Mouse (Mus musculus) cortical plate, adult 2 months (tissue): ENCODE data around the gene Rrnad1. TPM values are rescaled to one million over a fixed set of nuclear protein-coding genes. Genes with fewer than 3 reads are reported as not detected.
A peak's percentile ranks its signal among the peaks of the same experiment; 100 is the strongest.

Source experiments
- H3K27ac ChIP-seq: fragments of 200-500 bp; 2 replicates; pipeline ENCODE4 v1.5.1; 2012; ENCODE audit warnings: low read length, control low read depth, inconsistent platforms; ENCODE audit not compliant: insufficient read depth
- H3K4me1 ChIP-seq: fragments of 200-500 bp; 2 replicates; pipeline ENCODE4 v1.6.1; 2011; ENCODE audit warnings: low read length; ENCODE audit not compliant: control insufficient read depth, insufficient read depth
- H3K4me3 ChIP-seq: fragments of 200-500 bp; 2 replicates; pipeline ENCODE4 v1.5.1; 2011; ENCODE audit warnings: mild to moderate bottlenecking, low read length, control low read depth; ENCODE audit not compliant: insufficient read depth
- CTCF ChIP-seq: fragments of 200-500 bp; IDR thresholded peaks from 2 replicates; pipeline ENCODE4 v1.5.1; 2011; ENCODE audit warnings: mild to moderate bottlenecking, control low read depth, low read length; ENCODE audit not compliant: insufficient read depth; ENCODE audit errors: extremely low read depth
- POLR2A ChIP-seq: fragments of 200-500 bp; IDR thresholded peaks from 2 replicates; pipeline ENCODE4 v1.6.1; 2011; ENCODE audit warnings: mild to moderate bottlenecking, low read length, control low read depth; ENCODE audit not compliant: insufficient read depth; ENCODE audit errors: extremely low read depth
- polyA plus RNA-seq: library from polyadenylated mRNA; depleted of rRNA; stranded (reverse); fragments of >200 nt; gene quantifications from 2 replicates; pipeline ENCODE4 v1.2.3, GENCODE M21; 2012; rRNA removed

Gene Rrnad1
- polyA plus RNA-seq, 1 experiment, result 45.0 TPM

DNA sequence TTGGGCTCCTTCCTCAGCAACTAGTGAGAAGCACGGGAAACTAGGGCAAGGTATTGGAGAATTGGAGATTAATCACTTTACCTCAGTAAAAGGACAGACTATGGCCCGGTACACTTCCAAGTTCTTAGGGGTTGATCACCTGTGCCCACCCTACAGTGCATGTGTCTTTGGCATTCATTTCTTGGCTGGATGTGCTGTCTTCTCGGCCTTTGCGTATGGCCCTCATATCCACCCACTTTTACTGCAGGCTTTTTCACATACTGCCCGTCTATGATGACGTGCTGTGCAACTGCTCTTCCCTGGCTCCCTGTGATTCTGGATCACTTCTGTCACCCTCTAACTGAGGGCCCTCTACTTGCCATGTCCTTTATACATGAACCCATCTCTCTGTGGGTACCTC lies 44.1 kb downstream of the Rrnad1 start:
- Histone ChIP-seq H3K4me1 (peaks cover 7% of the 10 kb centered on the region; the same call in 1 of the 2 replicates), H3K27ac (no peak overlapping the region), H3K4me3 (peak overlapping the region; percentile 33; the same call in 1 of the 2 replicates)
- TF ChIP-seq POLR2A (no peak), CTCF (no peak)

DNA sequence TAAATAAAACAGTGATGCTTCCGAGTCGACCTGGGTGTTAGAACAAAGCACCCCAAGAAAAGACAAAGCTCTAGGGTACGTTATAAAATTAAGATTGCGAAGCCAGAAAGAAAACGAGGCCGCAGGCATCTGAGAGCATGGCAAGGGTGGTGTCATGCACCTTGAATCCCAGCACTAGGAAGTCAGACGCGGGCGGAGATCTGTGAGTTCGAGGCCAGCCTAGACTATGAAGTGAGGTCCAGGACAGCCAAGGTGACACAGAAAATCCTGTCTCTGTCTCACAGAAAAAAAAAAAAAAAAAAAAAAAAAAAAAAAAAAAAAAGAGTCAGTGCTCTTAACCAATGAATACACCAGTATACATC lies 44.5 kb downstream of the Rrnad1 start:
- no peak for TF ChIP-seq CTCF
- no peak for TF ChIP-seq POLR2A
- no peak overlapping the region for H3K27ac ChIP-seq

DNA sequence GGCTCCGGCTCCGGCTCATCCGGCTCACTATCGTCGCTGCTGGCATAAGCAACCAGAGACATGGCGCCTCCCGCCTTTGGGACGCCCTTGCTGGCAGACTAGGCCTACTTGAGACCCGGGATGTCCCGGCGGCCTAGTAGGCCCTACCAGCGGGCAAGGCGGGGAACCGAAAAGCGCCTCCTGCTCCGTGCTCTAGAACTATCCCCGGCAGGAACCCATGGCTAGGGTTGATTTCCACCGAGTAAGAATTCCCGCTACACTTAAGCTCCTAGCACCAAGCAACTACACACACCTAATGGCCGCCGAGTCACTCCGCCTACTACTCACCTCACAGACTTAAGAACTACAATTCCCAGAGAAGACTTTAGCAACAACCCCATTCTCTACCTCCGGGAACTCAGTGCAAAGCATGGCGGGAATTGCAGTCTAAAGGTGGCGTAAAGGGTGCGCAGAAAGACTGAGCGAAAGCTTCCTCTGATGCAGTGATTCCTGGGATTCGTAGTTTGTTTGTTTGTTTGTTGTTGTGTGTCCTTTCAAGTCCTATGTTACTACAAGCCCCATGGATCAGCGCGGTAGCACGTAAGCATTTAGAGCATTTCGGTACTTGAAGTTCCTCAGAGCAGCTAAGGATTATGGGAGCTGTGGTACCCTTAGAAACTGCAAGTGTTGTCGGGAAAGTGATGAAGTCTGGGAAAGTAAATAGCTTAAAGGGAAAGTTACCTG lies 45.1 kb downstream of the Rrnad1 start, which contains the start of gene Prcc:
Prcc (minus strand) TSS at position 328 of the 723 bp plus-strand sequence.
- Histone ChIP-seq H3K4me1 (peaks cover 7% of the 10 kb centered on the region; the same call in 1 of the 2 replicates), H3K27ac (peak within 1 kb of the TSS; percentile 17; the same call in 1 of the 2 replicates), H3K4me3 (peak within 1 kb of the TSS; percentile 55)
- TF ChIP-seq CTCF (no peak), POLR2A (peak; percentile 80)

More for the DNA sequence above, 44.5 kb downstream of the Rrnad1 start:
- H3K4me1 ChIP-seq, result peaks cover 7% of the 10 kb centered on the region; the same call in 1 of the 2 replicates
- H3K4me3 ChIP-seq, result peak overlapping the region; percentile 33

DNA sequence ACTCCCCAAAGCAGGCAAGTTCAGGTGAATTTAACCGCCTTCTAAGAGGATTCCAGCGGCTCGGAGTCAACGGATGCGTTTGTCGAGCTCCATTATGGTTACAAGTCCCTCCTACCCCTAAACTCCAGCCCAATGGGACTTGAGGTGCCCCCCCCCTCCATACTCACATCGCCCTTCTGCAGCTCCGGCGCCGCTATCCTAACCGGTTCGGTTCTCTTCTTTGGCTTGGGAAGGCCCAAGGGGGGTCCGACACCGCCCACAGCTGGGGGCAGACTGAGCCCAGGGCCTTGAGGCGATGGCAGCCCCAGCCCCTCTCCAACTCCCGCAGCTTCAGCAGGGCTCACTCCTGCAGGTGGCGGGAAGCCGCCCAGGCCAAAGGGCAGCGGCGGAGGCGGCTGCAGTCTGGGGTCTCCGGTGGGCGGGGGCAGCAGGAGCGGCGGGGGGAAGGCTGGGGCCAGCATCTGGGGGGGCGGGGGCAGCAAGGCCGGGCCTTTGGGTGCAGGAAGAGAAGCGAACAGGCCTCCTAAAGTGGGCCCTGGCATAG lies 45.7 kb downstream of the Rrnad1 start:
- peak overlapping the region; percentile 17; the same call in 1 of the 2 replicates for H3K27ac ChIP-seq
- H3K4me3 ChIP-seq, result peak overlapping the region; percentile 55
- peaks cover 7% of the 10 kb centered on the region; the same call in 1 of the 2 replicates for H3K4me1 ChIP-seq
- no peak for TF ChIP-seq CTCF

DNA sequence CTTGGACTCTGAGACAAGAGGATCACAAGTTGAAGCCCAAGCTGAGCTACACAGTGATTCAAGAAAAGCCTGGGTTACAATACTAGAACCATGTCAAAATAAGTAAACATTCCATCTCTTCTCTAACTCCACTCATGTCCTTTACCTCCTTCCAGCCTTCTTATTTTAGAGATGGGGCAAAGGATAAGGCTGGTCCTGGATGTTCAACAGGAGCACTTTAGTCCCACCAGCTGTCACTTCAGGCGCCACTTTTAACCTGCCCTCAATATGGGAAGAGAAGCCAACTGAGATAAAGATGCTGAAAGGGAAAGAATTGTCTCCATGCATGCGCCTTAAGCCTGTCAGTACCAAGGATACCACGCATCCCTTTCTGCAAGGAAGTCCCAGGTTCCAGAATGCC lies 46.2 kb downstream of the Rrnad1 start:
- H3K27ac ChIP-seq, result no peak overlapping the region
- TF ChIP-seq CTCF, result no peak
- no peak for TF ChIP-seq POLR2A
- H3K4me3 ChIP-seq, result peak overlapping the region; percentile 55
- peaks cover 7% of the 10 kb centered on the region; the same call in 1 of the 2 replicates for H3K4me1 ChIP-seq

DNA sequence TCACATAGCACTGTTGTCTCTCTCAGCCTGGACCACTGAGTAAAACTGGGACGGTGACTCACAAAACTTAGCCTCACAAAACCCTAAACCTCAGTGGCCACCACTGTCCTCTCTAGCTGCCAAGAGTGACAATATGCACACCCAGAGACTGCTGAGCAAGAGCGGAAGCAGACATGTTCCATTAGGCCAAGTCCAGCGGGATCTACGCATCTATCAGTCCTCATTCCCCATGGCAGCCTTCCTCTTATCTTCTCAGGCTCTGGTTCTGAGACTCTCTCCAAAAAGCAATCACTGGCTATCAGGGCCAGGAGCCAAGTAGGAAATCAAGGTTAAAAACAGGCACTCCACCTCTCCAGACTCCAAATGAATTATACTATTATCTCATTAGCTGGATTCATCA lies 52.8 kb downstream of the Rrnad1 start:
- Histone ChIP-seq H3K4me3 (no peak overlapping the region), H3K27ac (no peak overlapping the region), H3K4me1 (peaks cover 5% of the 10 kb centered on the region; the same call in 1 of the 2 replicates)
- TF ChIP-seq CTCF, result no peak
- no peak for TF ChIP-seq POLR2A

Other genes with a start within 250 kb of the Rrnad1 start
- gene Lrrc71, start 182.1 kb downstream of the Rrnad1 start, polyA plus RNA-seq, result 0.38 and 0.81 TPM in 2 replicates
- gene Ntrk1, start 135.6 kb downstream of the Rrnad1 start, polyA plus RNA-seq, result 0.40 TPM in 1 of 2 replicates, not detected in the other
- gene Insrr, start 133.8 kb downstream of the Rrnad1 start, polyA plus RNA-seq, result 0.25 and 0.27 TPM in 2 replicates
- 9.6 and 9.9 TPM in 2 replicates for gene Pear1, start 106.4 kb downstream of the Rrnad1 start, polyA plus RNA-seq
- 0.04 TPM in 1 of 2 replicates, not detected in the other for gene Sh2d2a, start 84.0 kb downstream of the Rrnad1 start, polyA plus RNA-seq
- 36.6 and 37.2 TPM in 2 replicates for gene Prcc, start 45.1 kb downstream of the Rrnad1 start, polyA plus RNA-seq
- gene Hdgf, start 24.4 kb downstream of the Rrnad1 start, polyA plus RNA-seq, result 169 and 175 TPM in 2 replicates
- 69.2 and 72.4 TPM in 2 replicates for gene Mrpl24, start 11.2 kb downstream of the Rrnad1 start, polyA plus RNA-seq
- gene Isg20l2, start 403 bp downstream of the Rrnad1 start, polyA plus RNA-seq, result 11.3 and 12.0 TPM in 2 replicates
- gene Crabp2, start 17.9 kb upstream of the Rrnad1 start, polyA plus RNA-seq, result 5.2 and 6.2 TPM in 2 replicates
- 3.1 and 3.6 TPM in 2 replicates for gene Nes, start 40.4 kb upstream of the Rrnad1 start, polyA plus RNA-seq
- gene Bcan, start 69.5 kb upstream of the Rrnad1 start, polyA plus RNA-seq, result 378 and 380 TPM in 2 replicates
- 38.5 and 52.4 TPM in 2 replicates for gene Hapln2, start 96.9 kb upstream of the Rrnad1 start, polyA plus RNA-seq
- gene Gpatch4, start 112.4 kb upstream of the Rrnad1 start, polyA plus RNA-seq, result 14.1 and 14.3 TPM in 2 replicates
- gene Naxe, start 127.8 kb upstream of the Rrnad1 start, polyA plus RNA-seq, result 93.2 and 94.3 TPM in 2 replicates
- gene Ttc24, start 147.6 kb upstream of the Rrnad1 start, polyA plus RNA-seq, result not detected in 2 replicates
- gene Iqgap3, start 151.3 kb upstream of the Rrnad1 start, polyA plus RNA-seq, result 0.59 and 0.96 TPM in 2 replicates
- 128 and 131 TPM in 2 replicates for gene Mef2d, start 211.7 kb upstream of the Rrnad1 start, polyA plus RNA-seq